Mouse (Mus musculus) midbrain, embryonic 13.5 days (tissue): Measurements from ENCODE around the gene Ramp2. TPM values are rescaled to one million over a fixed set of nuclear protein-coding genes. Genes with fewer than 3 reads are reported as not detected.

Experiments
- ATAC-seq: fragments of 200-750 bp; cut with Nextera tagmentation; 2 replicates; pipeline ENCODE4 v1.8.0; 2017; ENCODE audit warnings: mild to moderate bottlenecking, moderate TSS enrichment, moderate library complexity
- H3K27ac ChIP-seq: fragments of 300-500 bp; sonication (generic); 2 replicates; pipeline ENCODE4 v1.5.1; 2015; ENCODE audit warnings: inconsistent platforms, mild to moderate bottlenecking, moderate library complexity
- H3K27me3 ChIP-seq: fragments of 300-500 bp; sonication (generic); 2 replicates; pipeline ENCODE4 v1.6.1; 2015; ENCODE audit warnings: mild to moderate bottlenecking, inconsistent platforms
- H3K36me3 ChIP-seq: fragments of 300-500 bp; sonication (generic); 2 replicates; pipeline ENCODE4 v1.6.1; 2015; ENCODE audit warnings: mild to moderate bottlenecking, inconsistent platforms
- H3K4me1 ChIP-seq: fragments of 300-500 bp; sonication (generic); replicated peaks from 2 replicates; pipeline ENCODE4 v1.6.1; 2015; ENCODE audit warnings: inconsistent platforms
- H3K4me2 ChIP-seq: fragments of 300-500 bp; sonication (generic); replicated peaks from 2 replicates; pipeline ENCODE4 v1.6.1; 2015; ENCODE audit warnings: moderate library complexity, mild to moderate bottlenecking, inconsistent platforms
- H3K4me3 ChIP-seq: fragments of 300-500 bp; sonication (generic); replicated peaks from 2 replicates; pipeline ENCODE4 v1.5.1; 2015; ENCODE audit warnings: mild to moderate bottlenecking, inconsistent platforms
- H3K9ac ChIP-seq: fragments of 300-500 bp; sonication (generic); replicated peaks from 2 replicates; pipeline ENCODE4 v1.6.1; 2015; ENCODE audit warnings: mild to moderate bottlenecking, inconsistent platforms
- H3K9me3 ChIP-seq: fragments of 300-500 bp; sonication (generic); 2 replicates; pipeline ENCODE4 v1.6.1; 2016; ENCODE audit warnings: mild to moderate bottlenecking, inconsistent platforms
- WGBS: fragments of 180-500 bp; shearing (Covaris S2); methylation state at CpG from one replicate; pipeline ENCODE4 v1.1.7; 2015; 5-methylcytosine and 5-hydroxymethylcytosine counted together
- polyA plus RNA-seq: library from polyadenylated mRNA; unstranded; fragments of >200 nt; fragmentation: Nextera tagmentation; extraction: Ambion mirVana; gene quantifications from 2 replicates; pipeline ENCODE4 v1.2.1, GENCODE M21; 2015

Gene Ramp2
- polyA plus RNA-seq, 1 experiment from 2014 or later = 64.4 TPM

GRCm38 (mm10) chr11:101226065-101226701, 19.6 kb upstream of the Ramp2 start, which contains the start of gene Ezh1:
Ezh1 (minus strand) TSS chr11:101226463.
- H3K27ac ChIP-seq = no peak within 1 kb of the TSS

GRCm38 (mm10) chr11:101229361-101229900, 16.4 kb upstream of the Ramp2 start:
- Histone ChIP-seq H3K9ac (no peak overlapping the region), H3K4me3 (no peak overlapping the region), H3K4me2 (no peak overlapping the region), H3K36me3 (no peaks in the 10 kb centered on the region), H3K27me3 (peaks cover 18% of the 10 kb centered on the region), H3K9me3 (no peaks in the 10 kb centered on the region), H3K27ac (0 out of 2 replicates have a peak overlapping the region, but pooled peaks have one; percentile 8), H3K4me1 (peaks cover 14% of the 10 kb centered on the region)
- ATAC-seq = no peak
- 31% methylated on average over 8 of the region's 8 CpGs for WGBS

More at GRCm38 (mm10) chr11:101226065-101226701, 19.6 kb upstream of the Ramp2 start, which contains the start of gene Ezh1:
- 1% methylated on average over 56 of the region's 56 CpGs for WGBS
- H3K27me3 ChIP-seq = peaks cover 13% of the 10 kb centered on the region; the same call in 1 of the 2 replicates
- no peaks in the 10 kb centered on the region for H3K9me3 ChIP-seq
- H3K9ac ChIP-seq = peak within 1 kb of the TSS; percentile 86
- no peaks in the 10 kb centered on the region for H3K36me3 ChIP-seq
- ATAC-seq = peak; percentile 97
- peak within 1 kb of the TSS; percentile 83 for H3K4me3 ChIP-seq
- peaks cover 14% of the 10 kb centered on the region for H3K4me1 ChIP-seq
- H3K4me2 ChIP-seq = peak within 1 kb of the TSS; percentile 91

- ATAC-seq = no peak
- peaks cover 13% of the 10 kb centered on the region for H3K4me1 ChIP-seq
- H3K9ac ChIP-seq = no peak overlapping the region
- H3K9me3 ChIP-seq = no peaks in the 10 kb centered on the region
- peaks cover 18% of the 10 kb centered on the region for H3K27me3 ChIP-seq
- 0 out of 2 replicates have a peak overlapping the region, but pooled peaks have one; percentile 8 for H3K27ac ChIP-seq
- no peak overlapping the region for H3K4me2 ChIP-seq
- WGBS = 21% methylated on average over 2 of the region's 2 CpGs
- H3K36me3 ChIP-seq = no peaks in the 10 kb centered on the region
- no peak overlapping the region for H3K4me3 ChIP-seq
Observed at GRCm38 (mm10) chr11:101230061-101230511, 15.7 kb upstream of the Ramp2 start.

DNA sequence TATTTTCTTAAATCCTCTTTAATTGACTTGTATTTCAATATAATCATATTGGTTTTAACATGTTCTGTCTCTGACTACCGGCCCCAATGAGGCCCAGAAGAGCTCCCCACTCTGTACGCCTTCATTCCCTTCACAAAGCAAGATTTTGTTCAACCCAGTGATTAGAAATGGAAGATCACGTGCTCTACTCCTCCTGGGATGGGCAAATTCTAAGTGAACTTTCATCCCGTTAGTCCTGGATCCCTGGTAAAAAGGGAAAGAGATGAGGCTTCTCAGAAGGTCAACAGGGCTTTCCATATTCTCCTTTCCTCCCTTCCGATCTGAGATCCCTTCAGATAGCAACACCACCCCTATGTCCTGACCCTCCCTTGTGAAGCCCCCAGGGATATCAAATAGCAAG, 15.3 kb upstream of the Ramp2 start:
- no peaks in the 10 kb centered on the region for H3K9me3 ChIP-seq
- H3K4me1 ChIP-seq = peaks cover 9% of the 10 kb centered on the region
- no peak overlapping the region for H3K4me2 ChIP-seq
- 14% methylated on average over 5 of the region's 5 CpGs for WGBS
- H3K27me3 ChIP-seq = peaks cover 18% of the 10 kb centered on the region
- H3K9ac ChIP-seq = no peak overlapping the region
- peak overlapping the region; percentile 19; the same call in 1 of the 2 replicates for H3K27ac ChIP-seq
- no peak for ATAC-seq
- H3K36me3 ChIP-seq = no peaks in the 10 kb centered on the region
- H3K4me3 ChIP-seq = no peak overlapping the region

DNA sequence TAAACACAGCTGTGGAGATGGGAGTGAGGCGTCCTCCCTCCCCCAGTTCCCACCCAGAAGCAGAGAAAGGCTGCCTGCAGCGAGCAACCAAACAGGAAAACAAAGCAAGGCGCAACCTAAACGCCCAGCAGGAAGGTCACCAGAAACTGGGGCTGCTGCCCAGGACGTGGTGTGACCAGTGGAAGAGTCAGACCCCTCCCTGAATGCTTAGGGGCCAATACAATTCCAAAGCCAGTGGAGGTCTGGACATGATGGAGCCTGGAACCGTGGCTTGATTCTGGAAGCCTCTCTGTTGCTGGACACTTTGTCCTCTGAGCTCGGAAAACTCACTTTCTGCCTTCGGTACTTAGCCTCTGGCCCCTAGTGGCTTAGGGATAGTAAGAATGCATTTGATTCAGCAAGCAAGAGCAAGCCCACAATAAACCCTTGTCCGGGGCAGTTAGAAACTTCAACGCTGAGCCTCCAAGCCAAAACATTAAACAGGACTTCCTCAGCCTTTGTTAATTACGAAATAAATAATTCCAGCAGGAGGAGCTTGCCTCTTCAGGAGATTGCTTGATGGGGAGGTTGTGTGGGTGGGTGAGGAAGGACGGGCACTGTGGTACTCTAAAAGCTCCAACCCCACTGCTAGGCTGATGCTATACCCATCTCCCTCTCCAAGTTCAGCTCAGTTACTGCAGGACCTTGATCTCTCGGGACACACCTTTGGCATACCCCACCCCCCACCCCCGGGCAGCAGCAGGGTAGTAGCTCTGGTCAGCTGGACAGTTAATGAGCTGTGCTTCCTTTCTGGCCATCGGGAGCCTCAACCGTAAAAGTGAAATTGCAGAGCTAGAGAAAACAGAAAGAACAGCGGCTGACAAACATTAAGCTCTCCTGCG, 14.6 kb upstream of the Ramp2 start:
- Histone ChIP-seq H3K27me3 (peaks cover 18% of the 10 kb centered on the region), H3K4me2 (no peak overlapping the region), H3K9ac (no peak overlapping the region; the same call in 1 of the 2 replicates), H3K9me3 (no peaks in the 10 kb centered on the region), H3K27ac (peak overlapping the region; percentile 19; the same call in 1 of the 2 replicates), H3K4me1 (peaks cover 6% of the 10 kb centered on the region; the same call in 1 of the 2 replicates), H3K4me3 (no peak overlapping the region), H3K36me3 (no peaks in the 10 kb centered on the region)
- ATAC-seq = no peak
- 12% methylated on average over 18 of the region's 18 CpGs for WGBS

DNA sequence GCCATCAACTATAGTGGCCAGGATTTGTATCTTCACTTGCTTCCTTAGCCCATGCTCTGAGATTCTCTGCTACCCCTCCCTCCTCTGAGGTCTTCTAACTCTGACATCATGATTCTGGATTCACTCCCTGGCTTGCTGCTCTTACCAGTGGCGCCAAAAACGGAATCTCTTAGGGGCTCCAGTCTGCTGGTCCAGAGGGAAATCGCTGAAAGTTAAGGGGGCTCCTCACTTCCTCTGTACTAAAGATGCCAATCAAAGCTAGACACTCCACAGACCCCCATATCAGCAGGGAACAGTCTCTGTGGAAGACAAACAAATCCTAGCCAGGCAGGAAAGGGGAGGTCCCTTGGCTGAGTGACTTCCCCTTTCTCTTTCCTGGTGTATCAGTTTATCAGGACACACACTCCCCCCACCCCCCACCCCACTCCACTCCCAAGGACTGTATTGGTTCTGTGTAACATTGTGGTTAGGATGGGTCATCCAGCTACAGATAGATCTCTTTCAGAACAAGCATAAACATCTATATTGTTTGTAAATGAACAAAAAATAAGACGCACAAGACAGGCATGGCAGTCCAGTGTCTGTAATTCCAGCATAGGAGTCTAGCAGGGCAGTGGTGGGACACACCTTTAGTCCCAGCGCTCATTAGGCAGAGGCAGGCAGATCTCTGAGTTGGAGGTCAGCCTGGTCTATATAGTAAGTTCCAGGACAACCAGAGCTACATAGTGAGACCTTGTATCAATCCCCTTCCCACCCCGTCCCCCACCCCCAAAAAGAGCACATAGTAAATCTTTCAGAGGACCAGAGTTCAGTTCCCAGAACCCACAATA, 13.6 kb upstream of the Ramp2 start:
- Histone ChIP-seq H3K4me1 (peaks cover 6% of the 10 kb centered on the region; the same call in 1 of the 2 replicates), H3K4me2 (no peak overlapping the region), H3K9ac (no peak overlapping the region; the same call in 1 of the 2 replicates), H3K9me3 (no peaks in the 10 kb centered on the region), H3K27me3 (peaks cover 18% of the 10 kb centered on the region), H3K27ac (peak overlapping the region; percentile 19; the same call in 1 of the 2 replicates), H3K4me3 (no peak overlapping the region), H3K36me3 (no peaks in the 10 kb centered on the region)
- no peak for ATAC-seq
- 55% methylated on average over 6 of the region's 6 CpGs for WGBS

DNA sequence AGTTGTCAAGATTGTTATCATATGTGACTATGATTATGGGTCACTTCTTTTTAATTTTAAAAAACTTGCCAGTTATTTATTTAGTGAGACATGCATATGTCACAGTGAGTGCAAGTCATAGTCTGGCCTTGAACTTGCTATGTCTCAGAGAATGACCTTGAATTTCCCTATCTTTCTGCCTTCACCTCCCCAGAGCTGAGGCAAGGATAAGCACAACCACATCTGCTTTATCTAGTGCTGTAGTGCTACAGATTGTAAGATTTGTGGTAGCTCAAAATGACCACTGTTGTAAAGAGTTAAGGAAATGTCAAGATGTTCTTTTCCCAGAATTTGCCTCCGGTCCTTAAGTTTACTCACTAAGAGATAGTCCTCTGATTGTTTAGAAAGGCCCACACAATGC, 12.6 kb upstream of the Ramp2 start:
- Histone ChIP-seq H3K4me1 (peaks cover 6% of the 10 kb centered on the region; the same call in 1 of the 2 replicates), H3K9ac (no peak overlapping the region), H3K9me3 (no peaks in the 10 kb centered on the region), H3K27me3 (peaks cover 15% of the 10 kb centered on the region), H3K36me3 (no peaks in the 10 kb centered on the region), H3K4me2 (no peak overlapping the region), H3K27ac (no peak overlapping the region), H3K4me3 (no peak overlapping the region)
- WGBS = 92% methylated on average over 1 of the region's 1 CpGs
- ATAC-seq = no peak

DNA sequence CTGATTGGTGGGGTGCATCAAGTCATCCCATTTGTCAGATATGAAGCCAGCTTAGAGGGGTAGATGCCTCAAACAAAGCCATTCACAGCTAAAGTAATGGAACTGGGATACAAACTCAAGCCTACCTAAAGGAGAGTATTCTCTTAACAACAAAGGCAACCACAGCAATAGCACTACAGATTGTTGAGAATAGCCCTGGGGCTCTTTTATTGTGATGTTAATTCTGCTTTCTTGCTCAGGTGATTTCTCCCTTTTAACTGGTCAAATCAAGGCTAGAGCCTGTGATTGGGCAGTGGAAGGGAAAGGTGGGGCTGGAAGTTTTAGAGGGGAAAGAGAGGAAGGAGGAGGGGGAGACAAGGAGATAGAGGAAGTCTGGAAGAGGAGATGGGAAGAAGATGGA, 11.7 kb upstream of the Ramp2 start:
- H3K9me3 ChIP-seq = no peaks in the 10 kb centered on the region
- no peaks in the 10 kb centered on the region for H3K36me3 ChIP-seq
- H3K27me3 ChIP-seq = peaks cover 13% of the 10 kb centered on the region
- no peak overlapping the region for H3K27ac ChIP-seq
- no peak overlapping the region for H3K9ac ChIP-seq
- H3K4me3 ChIP-seq = no peak overlapping the region
- ATAC-seq = no peak
- no peak overlapping the region for H3K4me2 ChIP-seq
- H3K4me1 ChIP-seq = peaks cover 6% of the 10 kb centered on the region; the same call in 1 of the 2 replicates

DNA sequence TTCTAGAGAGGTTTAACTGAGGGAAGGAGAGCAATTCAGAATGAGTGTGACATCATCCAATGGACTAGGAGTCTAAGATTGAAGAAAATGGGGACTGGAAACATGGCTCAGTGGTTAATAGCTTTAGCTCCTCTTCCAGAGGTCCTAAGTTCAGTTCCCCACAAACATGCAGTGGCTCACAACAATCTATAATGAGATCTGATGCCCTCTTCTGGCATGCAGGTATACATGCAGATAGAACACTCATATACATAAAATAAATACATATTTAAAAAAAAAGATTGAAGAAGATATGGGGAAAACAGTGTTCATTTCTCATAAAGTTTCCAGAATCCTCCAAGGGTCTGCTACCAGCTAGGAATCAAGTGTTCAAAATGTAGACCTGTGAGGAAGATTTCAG, 10.4 kb upstream of the Ramp2 start:
- H3K36me3 ChIP-seq = no peaks in the 10 kb centered on the region
- H3K4me2 ChIP-seq = no peak overlapping the region
- no peak overlapping the region for H3K4me3 ChIP-seq
- H3K4me1 ChIP-seq = 0 out of 2 replicates have a peak, but pooled peaks cover 3% of the 10 kb centered on the region
- H3K27ac ChIP-seq = no peak overlapping the region
- H3K9ac ChIP-seq = no peak overlapping the region
- peaks cover 11% of the 10 kb centered on the region for H3K27me3 ChIP-seq
- no peaks in the 10 kb centered on the region for H3K9me3 ChIP-seq
- no peak for ATAC-seq

DNA sequence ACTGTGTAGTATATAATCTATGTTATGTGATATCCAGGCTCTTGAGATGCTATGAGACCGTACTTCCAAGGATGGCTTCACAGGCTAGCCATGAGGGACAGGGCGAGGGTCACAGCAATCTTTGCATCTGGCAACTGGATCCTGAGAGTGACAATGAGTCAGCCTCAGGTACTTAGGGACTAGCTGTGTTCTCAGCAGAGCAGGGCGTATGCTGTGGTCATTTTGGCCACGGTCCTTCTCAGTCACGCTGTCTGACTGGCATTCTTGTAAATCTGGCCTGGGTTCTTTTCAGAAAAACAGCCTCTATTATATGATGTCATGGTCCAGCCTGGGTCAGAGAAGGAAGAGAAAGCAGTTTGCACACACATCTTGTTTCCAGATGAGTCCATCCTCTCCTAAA, 9.0 kb upstream of the Ramp2 start:
- H3K9ac ChIP-seq = no peak overlapping the region
- no peak overlapping the region for H3K4me3 ChIP-seq
- H3K27ac ChIP-seq = no peak overlapping the region
- WGBS = 91% methylated on average over 5 of the region's 5 CpGs
- peaks cover 5% of the 10 kb centered on the region; the same call in 1 of the 2 replicates for H3K27me3 ChIP-seq
- H3K4me2 ChIP-seq = no peak overlapping the region
- no peaks in the 10 kb centered on the region for H3K4me1 ChIP-seq
- ATAC-seq = no peak
- no peaks in the 10 kb centered on the region for H3K36me3 ChIP-seq
- H3K9me3 ChIP-seq = no peaks in the 10 kb centered on the region

DNA sequence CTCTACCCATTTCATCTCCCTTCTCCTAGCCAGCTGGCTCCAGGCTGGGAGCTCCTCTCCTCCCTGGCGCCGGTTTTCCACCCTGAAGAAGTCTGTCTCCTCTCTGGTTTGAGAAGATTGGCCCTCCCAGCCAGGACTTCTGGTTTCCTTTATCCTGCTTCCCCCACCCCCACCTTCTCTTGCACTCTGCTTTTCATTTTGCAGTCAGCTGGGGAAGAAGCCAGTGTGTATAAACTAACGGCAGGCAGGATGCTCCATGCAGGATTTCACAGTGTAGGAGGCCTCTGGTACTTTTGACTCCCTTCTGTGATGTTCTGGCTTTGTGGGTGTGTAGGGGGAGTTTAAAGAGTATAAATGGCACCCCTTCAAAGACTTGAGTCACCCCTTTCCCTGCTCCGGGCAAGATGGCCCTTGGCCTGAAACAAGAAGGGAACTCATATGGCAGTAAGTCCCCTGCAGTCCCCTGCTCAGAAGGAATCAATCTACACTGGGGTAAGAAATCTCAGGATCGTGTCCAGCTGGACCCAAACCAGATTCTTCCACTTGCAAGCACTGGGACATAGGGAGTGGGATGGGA, 7.7 kb upstream of the Ramp2 start:
- no peak for ATAC-seq

More for the DNA sequence above, 7.7 kb upstream of the Ramp2 start:
- no peak overlapping the region for H3K27ac ChIP-seq
- no peaks in the 10 kb centered on the region for H3K9me3 ChIP-seq
- WGBS = 63% methylated on average over 5 of the region's 5 CpGs
- H3K4me3 ChIP-seq = no peak overlapping the region
- no peak overlapping the region for H3K4me2 ChIP-seq
- H3K36me3 ChIP-seq = no peaks in the 10 kb centered on the region
- H3K27me3 ChIP-seq = no peaks in the 10 kb centered on the region
- no peak overlapping the region for H3K9ac ChIP-seq
- no peaks in the 10 kb centered on the region for H3K4me1 ChIP-seq
